Mouse (Mus musculus): ENCODE measurements around the gene Fuz.
"Not testable (repeated sequence)": the region's sequence is repeated elsewhere in the genome, so short reads cannot be mapped to it uniquely, and the experiment has no call there.

The Fuz gene

GRCm38 (mm10) chr7:44860576-44861428, 35.1 kb upstream of the Fuz start:
- peak; percentile 72 to 83 for DNase-seq (ENCODE audit: low spot score in 2 of 2)

GRCm38 (mm10) chr7:44861429-44861816, 34.5 kb upstream of the Fuz start:
- DNase-seq (ENCODE audit: low spot score in 2 of 2), result peak in 1 of 2 experiments; percentile 34

GRCm38 (mm10) chr7:44862434-44862833, 33.4 kb upstream of the Fuz start:
- DNase-seq (ENCODE audit: low spot score in 2 of 2), result no peak

- no peak for DNase-seq (ENCODE audit: low spot score in 2 of 2)
Measured at GRCm38 (mm10) chr7:44863210-44863609, 32.7 kb upstream of the Fuz start.

GRCm38 (mm10) chr7:44863982-44864494, 31.8 kb upstream of the Fuz start:
- no peak for DNase-seq (ENCODE audit: low spot score in 2 of 2)

- no peak for DNase-seq (ENCODE audit: low spot score in 2 of 2)
Measured at GRCm38 (mm10) chr7:44864595-44865542, 31.0 kb upstream of the Fuz start.

- DNase-seq (ENCODE audit: low spot score in 2 of 2), result peak; percentile 74 to 80
Measured at GRCm38 (mm10) chr7:44866276-44867009, 29.4 kb upstream of the Fuz start.

- no peak for DNase-seq (ENCODE audit: low spot score in 2 of 2)
Measured at GRCm38 (mm10) chr7:44867010-44867702, 28.7 kb upstream of the Fuz start.

GRCm38 (mm10) chr7:44867802-44868201, 28.1 kb upstream of the Fuz start:
- DNase-seq (ENCODE audit: low spot score in 2 of 2), result no peak

GRCm38 (mm10) chr7:44868465-44868864, 27.4 kb upstream of the Fuz start:
- no peak for DNase-seq (ENCODE audit: low spot score in 2 of 2)

GRCm38 (mm10) chr7:44868919-44869696, 26.8 kb upstream of the Fuz start:
- peak; percentile 73 to 76 for DNase-seq (ENCODE audit: low spot score in 2 of 2)

- peak; percentile 92 for DNase-seq (ENCODE audit: low spot score in 2 of 2)
Measured at GRCm38 (mm10) chr7:44869697-44870528, 26.0 kb upstream of the Fuz start, which contains the start of gene Ptov1. Ptov1 (minus strand) TSS chr7:44869788.

GRCm38 (mm10) chr7:44870614-44871013, 25.3 kb upstream of the Fuz start:
- DNase-seq (ENCODE audit: low spot score in 2 of 2), result no peak

GRCm38 (mm10) chr7:44871181-44871580, 24.7 kb upstream of the Fuz start:
- no peak for DNase-seq (ENCODE audit: low spot score in 2 of 2)

GRCm38 (mm10) chr7:44871774-44872173, 24.1 kb upstream of the Fuz start:
- not testable (repeated sequence) for DNase-seq (ENCODE audit: low spot score in 2 of 2)

- DNase-seq (ENCODE audit: low spot score in 2 of 2), result no peak
Measured at GRCm38 (mm10) chr7:44877833-44878232, 18.0 kb upstream of the Fuz start.

- DNase-seq (ENCODE audit: low spot score in 2 of 2), result no peak
Measured at GRCm38 (mm10) chr7:44883036-44883435, 12.8 kb upstream of the Fuz start.

GRCm38 (mm10) chr7:44884637-44885036, 11.2 kb upstream of the Fuz start:
- no peak for DNase-seq (ENCODE audit: low spot score in 2 of 2)

- no peak for DNase-seq (ENCODE audit: low spot score in 2 of 2)
Measured at GRCm38 (mm10) chr7:44886964-44887363, 8.9 kb upstream of the Fuz start.

Measured in urinary bladder, postnatal 4 days (tissue).